Mouse (Mus musculus): ENCODE measurements around the gene Ucn. TPM values are rescaled to one million over a fixed set of nuclear protein-coding genes. Genes with fewer than 3 reads are reported as not detected.

Ucn gene
- polyA plus RNA-seq, 1 experiment: not detected

DNA sequence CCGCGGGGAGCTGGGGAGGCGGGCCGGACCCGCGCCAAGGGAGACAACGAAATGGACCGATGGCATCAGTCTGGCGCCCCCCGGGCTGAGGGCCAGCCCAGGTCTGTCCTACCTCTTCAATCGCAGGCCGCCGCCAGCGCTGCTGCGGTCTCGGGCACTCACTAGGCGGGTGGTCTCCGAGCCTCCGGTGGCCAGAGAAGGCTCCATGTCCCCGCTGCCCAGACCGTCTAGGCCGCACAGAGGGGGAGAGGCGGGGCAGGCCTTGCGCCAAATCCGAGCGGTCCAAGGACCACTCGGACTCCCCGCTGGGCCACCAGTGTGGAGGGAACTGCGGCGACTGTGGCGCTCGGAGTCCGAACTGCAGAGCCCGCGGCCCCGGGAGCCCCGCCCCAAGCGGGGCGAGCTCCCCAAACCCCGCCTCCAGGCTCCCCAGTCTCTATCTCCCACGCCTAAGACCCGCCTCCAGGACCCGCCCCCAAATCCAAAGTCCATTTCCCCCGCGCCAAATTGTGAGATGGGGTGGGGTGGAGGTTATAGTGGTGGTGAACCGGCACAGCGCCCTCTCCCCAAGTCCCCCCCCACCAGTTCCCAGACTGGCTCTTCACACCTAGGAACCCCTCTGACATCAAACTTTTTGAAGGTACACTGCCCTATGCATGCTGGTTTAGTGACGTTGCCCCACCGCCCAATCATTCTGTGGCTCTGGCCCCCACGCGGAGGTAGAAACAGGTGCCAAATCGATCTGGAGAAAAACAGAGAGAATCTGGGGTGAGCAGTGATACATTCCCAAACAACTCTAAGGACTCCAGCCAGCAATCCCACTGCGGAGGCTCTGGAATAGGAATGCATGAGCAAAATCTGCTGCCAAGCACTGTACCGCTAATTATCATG, 45.2 kb downstream of the Ucn start:
- Histone ChIP-seq H3K36me3 (ENCODE audit: control insufficient read depth, insufficient read depth, low read length) (no peaks in the 10 kb centered on the region), H3K4me3 (ENCODE audit: low read depth, low read length) (peak overlapping the region; percentile 64), H3K27me3 (ENCODE audit: control insufficient read depth, insufficient read depth, low read length) (peaks cover 58% of the 10 kb centered on the region), H3K27ac (ENCODE audit: insufficient read depth, low read depth, low read length) (no peak overlapping the region), H3K4me1 (ENCODE audit: control insufficient read depth, insufficient read depth, insufficient read length, low read length) (peaks cover 16% of the 10 kb centered on the region)
- 2% methylated on average over 50 of the region's 54 CpGs for WGBS
- no peak for TF ChIP-seq CTCF (IDR thresholded peaks at IDR 0.05; ENCODE audit: extremely low read depth, insufficient read length, insufficient replicate concordance, low read depth, low read length)

DNA sequence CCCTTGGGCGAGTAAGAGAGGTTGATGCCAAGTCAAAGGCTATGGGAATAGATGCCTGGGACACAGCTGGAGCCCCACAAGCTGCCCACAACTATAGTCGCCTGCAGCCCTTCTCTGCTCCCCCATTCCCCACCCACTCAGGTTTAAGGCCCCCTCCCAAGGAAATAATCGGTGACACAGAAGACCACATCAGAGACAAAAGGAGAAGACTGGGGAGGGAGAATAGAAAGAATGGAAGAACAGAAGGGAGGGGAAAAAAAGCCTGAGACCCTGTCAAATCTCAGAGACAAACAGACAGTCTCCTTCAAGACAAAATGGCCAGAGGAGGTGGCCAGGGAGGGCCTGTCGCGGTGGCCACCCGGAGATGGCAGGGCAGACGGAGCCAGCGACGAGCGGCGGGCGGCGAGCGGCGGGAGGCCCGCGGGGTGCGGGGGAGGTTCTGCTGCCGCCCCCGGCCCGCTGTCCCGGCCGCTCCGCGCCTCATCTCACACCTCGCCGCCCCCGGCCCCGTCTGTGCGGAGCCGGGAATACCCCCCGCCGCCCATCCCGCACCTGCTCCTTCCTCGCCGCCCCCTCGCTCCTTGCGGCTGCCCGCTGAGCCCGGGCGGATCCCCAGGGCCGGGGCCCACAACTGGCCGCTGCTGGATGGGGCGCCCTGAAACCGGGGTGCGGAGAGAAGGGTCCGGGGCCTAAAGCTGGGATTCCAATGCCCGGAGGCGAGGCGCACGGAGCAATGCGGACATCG, 46.2 kb downstream of the Ucn start:
- WGBS: 6% methylated on average over 53 of the region's 53 CpGs
- Histone ChIP-seq H3K27me3 (ENCODE audit: control insufficient read depth, insufficient read depth, low read length) (peaks cover 58% of the 10 kb centered on the region), H3K36me3 (ENCODE audit: control insufficient read depth, insufficient read depth, low read length) (no peaks in the 10 kb centered on the region), H3K4me1 (ENCODE audit: control insufficient read depth, insufficient read depth, insufficient read length, low read length) (peaks cover 16% of the 10 kb centered on the region), H3K4me3 (ENCODE audit: low read depth, low read length) (peak overlapping the region; percentile 64), H3K27ac (ENCODE audit: insufficient read depth, low read depth, low read length) (no peak overlapping the region)
- no peak for TF ChIP-seq CTCF (IDR thresholded peaks at IDR 0.05; ENCODE audit: extremely low read depth, insufficient read length, insufficient replicate concordance, low read depth, low read length)
- TF ChIP-seq POLR2A (IDR thresholded peaks at IDR 0.05; ENCODE audit: low read depth, low read length): no peak

Other genes with a start within 250 kb of the Ucn start
- 161 and 211 TPM in 2 replicates for gene Ost4, start 231.0 kb downstream of the Ucn start, polyA plus RNA-seq (2012; rRNA removed)
- 51.8 and 81.9 TPM in 2 replicates for gene Emilin1, start 225.4 kb downstream of the Ucn start, polyA plus RNA-seq (2012; rRNA removed)
- 285 and 579 TPM in 2 replicates for gene Khk, start 217.4 kb downstream of the Ucn start, polyA plus RNA-seq (2012; rRNA removed)
- 219 and 481 TPM in 2 replicates for gene Cgref1, start 193.2 kb downstream of the Ucn start, polyA plus RNA-seq (2012; rRNA removed)
- gene Preb, start 178.5 kb downstream of the Ucn start, polyA plus RNA-seq (2012; rRNA removed): 249 and 335 TPM in 2 replicates
- 0.44 and 2.0 TPM in 2 replicates for gene Tcf23, start 170.2 kb downstream of the Ucn start, polyA plus RNA-seq (2012; rRNA removed)
- gene Atraid, start 90.5 kb downstream of the Ucn start, polyA plus RNA-seq (2012; rRNA removed): 29.3 and 51.4 TPM in 2 replicates
- gene Slc5a6, start 89.9 kb downstream of the Ucn start, polyA plus RNA-seq (2012; rRNA removed): 14.5 and 75.0 TPM in 2 replicates
- gene Cad, start 84.0 kb downstream of the Ucn start, polyA plus RNA-seq (2012; rRNA removed): 15.4 and 17.5 TPM in 2 replicates
- gene Dnajc5g, start 32.5 kb downstream of the Ucn start, polyA plus RNA-seq (2012; rRNA removed): not detected in 2 replicates
- gene Slc30a3, start 30.6 kb downstream of the Ucn start, polyA plus RNA-seq (2012; rRNA removed): 0.15 and 0.17 TPM in 2 replicates
- gene Trim54, start 22.1 kb downstream of the Ucn start, polyA plus RNA-seq (2012; rRNA removed): not detected in 2 replicates
- 29.1 and 33.2 TPM in 2 replicates for gene Mpv17, start 15.4 kb upstream of the Ucn start, polyA plus RNA-seq (2012; rRNA removed)
- 0.98 and 4.1 TPM in 2 replicates for gene Gm29609, start 41.1 kb upstream of the Ucn start, polyA plus RNA-seq (2012; rRNA removed)
- 16.3 and 21.9 TPM in 2 replicates for gene Gtf3c2, start 41.3 kb upstream of the Ucn start, polyA plus RNA-seq (2012; rRNA removed)
- gene Snx17, start 54.4 kb upstream of the Ucn start, polyA plus RNA-seq (2012; rRNA removed): 37.8 and 56.9 TPM in 2 replicates
- 30.6 and 43.2 TPM in 2 replicates for gene Eif2b4, start 54.6 kb upstream of the Ucn start, polyA plus RNA-seq (2012; rRNA removed)
- gene Zfp513, start 63.5 kb upstream of the Ucn start, polyA plus RNA-seq (2012; rRNA removed): 29.0 and 65.0 TPM in 2 replicates
- 39.3 and 67.7 TPM in 2 replicates for gene Ppm1g, start 81.9 kb upstream of the Ucn start, polyA plus RNA-seq (2012; rRNA removed)
- 98.0 and 232 TPM in 2 replicates for gene Nrbp1, start 102.0 kb upstream of the Ucn start, polyA plus RNA-seq (2012; rRNA removed)
- 0.82 TPM in 1 of 2 replicates, not detected in the other for gene Gm9970, start 102.4 kb upstream of the Ucn start, polyA plus RNA-seq (2012; rRNA removed)
- gene Krtcap3, start 112.9 kb upstream of the Ucn start, polyA plus RNA-seq (2012; rRNA removed): 122 and 205 TPM in 2 replicates
- 18.1 and 20.9 TPM in 2 replicates for gene Ift172, start 152.3 kb upstream of the Ucn start, polyA plus RNA-seq (2012; rRNA removed)
- gene Fndc4, start 157.3 kb upstream of the Ucn start, polyA plus RNA-seq (2012; rRNA removed): 1.7 and 1.8 TPM in 2 replicates
- 0.05 TPM in 1 of 2 replicates, not detected in the other for gene Gckr, start 158.6 kb upstream of the Ucn start, polyA plus RNA-seq (2012; rRNA removed)